Mouse (Mus musculus) megakaryocyte, adult 5-6 weeks (primary cell): ENCODE results near the gene Trmt10c. TPM values are rescaled to one million over a fixed set of nuclear protein-coding genes. Genes with fewer than 3 reads are reported as not detected.
"Not testable (repeated sequence)": the region's sequence is repeated elsewhere in the genome, so short reads cannot be mapped to it uniquely, and the experiment has no call there.

ENCODE experiments used
- ATAC-seq: 2 replicates; pipeline ENCODE4 v1.8.0; 2016; ENCODE audit warnings: mild to moderate bottlenecking, inconsistent platforms; ENCODE audit not compliant: poor library complexity, severe bottlenecking
- total RNA-seq, 2 experiments: library from RNA; stranded (forward) in 1 of 2; stranded (reverse) in 1 of 2; fragments of 153-499, 151-499 nt in 1 of 2; fragments of 221-1000, 200-1000 nt in 1 of 2; gene quantifications; 2 replicates each; pipeline versions ENCODE4 v1.2.3 to v1.2.4; 2015 to 2017

Trmt10c gene
- total RNA-seq, 2 experiments from 2014 or later: 15.1 to 20.2 TPM

DNA sequence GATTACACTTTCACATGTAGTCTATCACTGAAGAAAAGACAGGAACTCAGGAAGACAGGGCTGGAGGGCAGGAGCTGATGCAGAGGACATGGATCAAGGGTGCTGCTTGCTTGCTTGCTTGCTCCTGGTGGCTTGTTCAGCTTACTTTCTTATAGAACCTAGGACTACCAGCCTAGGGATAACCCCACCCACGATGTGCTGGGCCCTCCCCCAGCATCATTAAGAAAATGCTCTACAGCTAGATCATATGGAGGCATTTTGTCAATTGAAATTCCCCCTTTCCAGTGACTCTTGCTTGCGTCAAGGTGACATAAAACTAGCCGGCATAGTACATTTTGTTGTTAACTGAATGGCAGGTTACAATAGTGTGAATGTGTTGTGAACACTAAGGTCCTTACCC, 18.3 kb upstream of the Trmt10c start:
- no peak for ATAC-seq

DNA sequence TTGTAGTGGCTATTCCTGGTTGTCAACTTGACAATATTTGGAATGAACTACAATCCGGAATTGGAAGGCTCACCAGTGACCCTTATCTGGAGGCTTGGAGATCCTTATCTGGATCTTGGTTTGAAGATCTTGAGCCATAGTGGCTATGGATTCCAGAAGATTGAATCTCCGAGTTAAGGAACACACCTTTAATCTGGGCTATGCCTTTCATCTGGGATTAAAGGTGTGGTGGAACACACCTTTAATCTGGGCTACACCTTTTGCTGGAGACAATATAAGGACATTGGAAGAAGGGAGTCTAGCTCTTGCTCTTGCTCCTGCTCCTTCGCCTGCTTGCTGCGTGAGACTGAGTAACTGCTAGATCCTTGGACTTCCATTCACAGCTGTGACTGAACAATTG, 10.4 kb upstream of the Trmt10c start, which contains the start of gene Senp7:
Gene Senp7 (plus strand): TSS at position 301 of the 400 bp plus-strand sequence.
- ATAC-seq: not testable (repeated sequence)

- ATAC-seq: no peak
Measured at GRCm38 (mm10) chr16:56038090-56038489, 471 bp upstream of the Trmt10c start.

- ATAC-seq: no peak
Measured at GRCm38 (mm10) chr16:56036501-56036900, 1.1 kb downstream of the Trmt10c start.

DNA sequence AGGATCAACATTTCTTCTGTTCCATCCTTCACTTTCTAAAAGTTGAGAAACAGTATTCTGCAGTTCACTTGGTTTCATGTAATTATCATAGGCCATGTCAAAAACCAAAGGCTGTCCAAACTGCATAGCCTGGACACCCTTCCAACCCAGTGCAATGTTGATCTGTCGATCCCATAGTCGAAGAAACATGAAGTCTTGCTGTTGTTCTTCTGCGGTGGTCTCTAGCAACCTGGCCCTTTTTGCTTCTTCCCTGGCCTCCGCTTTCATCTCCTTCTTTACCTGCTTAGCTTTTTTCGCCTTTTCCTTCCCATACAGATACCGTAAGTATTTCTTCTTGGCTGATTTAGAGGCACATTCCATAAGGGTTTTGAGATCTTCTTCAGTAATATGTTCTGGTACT, 3.1 kb downstream of the Trmt10c start:
- ATAC-seq: no peak

DNA sequence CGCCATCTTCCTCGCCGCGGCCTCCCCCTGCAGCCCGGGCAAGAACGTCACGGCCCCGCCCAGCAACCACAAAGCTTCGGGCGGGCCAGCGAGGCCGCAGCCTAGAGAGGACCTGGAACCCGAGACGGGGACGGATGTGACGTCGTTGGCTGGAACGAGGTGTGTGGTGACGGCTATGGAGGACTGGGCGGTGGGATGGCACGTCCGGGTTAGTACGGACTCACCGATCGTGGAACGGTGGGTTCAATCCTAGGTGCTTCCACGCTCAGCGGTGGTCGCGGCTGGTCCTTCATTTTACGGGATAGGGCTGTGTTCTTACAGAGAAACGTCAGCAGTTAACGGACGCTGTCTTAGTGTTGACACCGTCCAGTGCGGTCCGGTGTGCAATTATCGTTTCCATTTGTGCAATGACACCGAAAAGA, 7.9 kb downstream of the Trmt10c start, which contains the start of gene Pcnp:
Gene Pcnp (minus strand): TSS at position 79 of the 422 bp plus-strand sequence.
- ATAC-seq: peak; percentile 94

- ATAC-seq: peak; percentile 23
Measured at GRCm38 (mm10) chr16:56028722-56029551, 8.7 kb downstream of the Trmt10c start.

- ATAC-seq: no peak
Measured at GRCm38 (mm10) chr16:56027854-56028629, 9.6 kb downstream of the Trmt10c start.

GRCm38 (mm10) chr16:56019660-56020059, 18.0 kb downstream of the Trmt10c start:
- no peak for ATAC-seq

GRCm38 (mm10) chr16:56014076-56014475, 23.5 kb downstream of the Trmt10c start:
- ATAC-seq: no peak

- 0 out of 2 replicates have a peak, but pooled peaks have one; percentile 27 for ATAC-seq
Measured at GRCm38 (mm10) chr16:56012789-56013743, 24.6 kb downstream of the Trmt10c start.

GRCm38 (mm10) chr16:56008862-56009261, 28.8 kb downstream of the Trmt10c start:
- ATAC-seq: no peak

- ATAC-seq: no peak
Measured at GRCm38 (mm10) chr16:56006798-56007197, 30.8 kb downstream of the Trmt10c start.

DNA sequence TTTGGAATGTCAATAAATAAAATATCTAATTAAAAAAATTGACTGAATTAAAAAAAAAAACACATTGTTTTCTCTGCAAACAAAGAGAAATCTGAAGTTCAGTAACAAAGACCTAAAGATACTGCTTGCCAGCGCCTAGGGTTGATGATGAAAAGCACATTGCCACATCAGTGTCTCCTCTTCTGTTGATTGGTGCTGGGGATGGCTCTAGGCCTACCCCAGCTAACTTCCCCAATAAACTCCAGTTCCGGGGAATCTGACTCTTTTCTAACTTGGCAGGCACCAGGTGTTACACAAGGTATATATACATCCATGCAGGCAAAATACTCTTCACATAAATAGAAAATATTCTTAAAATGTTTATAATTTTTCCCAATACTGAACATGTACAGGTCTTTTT, 43.4 kb downstream of the Trmt10c start:
- ATAC-seq: peak; percentile 82

- peak; percentile 84 for ATAC-seq
Measured at GRCm38 (mm10) chr16:55990311-55990710, 47.3 kb downstream of the Trmt10c start.

DNA sequence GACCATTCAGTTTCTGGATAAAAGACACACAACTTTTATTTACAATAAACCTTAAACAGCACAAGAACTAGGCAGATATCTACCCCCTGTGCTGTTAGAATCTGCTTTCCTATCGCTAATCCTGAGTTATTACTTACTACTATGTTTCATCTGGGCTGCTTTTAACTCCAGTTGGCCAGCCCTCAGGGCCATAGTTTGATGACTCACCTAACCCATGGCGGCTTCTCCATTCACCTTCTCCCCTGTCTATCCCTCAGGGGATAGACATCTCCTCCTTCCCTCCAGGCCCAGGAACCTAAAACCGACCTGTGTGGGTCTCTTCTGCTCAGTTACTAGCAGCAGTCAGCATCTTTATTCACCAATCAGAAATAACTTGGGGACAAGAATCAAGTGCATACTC, 51.6 kb downstream of the Trmt10c start:
- no peak for ATAC-seq
